Mouse (Mus musculus) left cerebral cortex, adult 18-20 months (tissue): ENCODE results near the gene Nos1ap. TPM values are rescaled to one million over a fixed set of nuclear protein-coding genes. Genes with fewer than 3 reads are reported as not detected.

ENCODE experiments used
- DNase-seq, 2 experiments: peaks; one replicate each; pipeline ENCODE4 v3.0.0; 2021 to 2022; ENCODE audit warnings: low spot score in 2 of 2, mixed read lengths in 1 of 2
- total RNA-seq, 2 experiments: library from RNA; stranded (reverse); gene quantifications; 2 replicates each; pipeline ENCODE4 v1.2.3; 2021

Nos1ap gene
- total RNA-seq, 2 experiments from 2014 or later = 191 to 200 TPM

GRCm38 (mm10) chr1:170373750-170374149 is 215.9 kb downstream of the Nos1ap start:
- DNase-seq = no peak

- DNase-seq = no peak
These were observed 218.4 kb downstream of the Nos1ap start for GRCm38 (mm10) chr1:170371191-170371792.

- no peak for DNase-seq
These were observed 220.8 kb downstream of the Nos1ap start for GRCm38 (mm10) chr1:170368864-170369263.

- no peak for DNase-seq
These were observed 222.5 kb downstream of the Nos1ap start for GRCm38 (mm10) chr1:170366981-170367700.

GRCm38 (mm10) chr1:170363746-170364145 is 225.9 kb downstream of the Nos1ap start:
- DNase-seq = no peak

- no peak for DNase-seq
These were observed 229.3 kb downstream of the Nos1ap start for GRCm38 (mm10) chr1:170360183-170360915.

GRCm38 (mm10) chr1:170353335-170353734 is 236.3 kb downstream of the Nos1ap start:
- DNase-seq = no peak

GRCm38 (mm10) chr1:170351080-170351479 is 238.6 kb downstream of the Nos1ap start:
- DNase-seq = no peak

- no peak for DNase-seq
These were observed 243.4 kb downstream of the Nos1ap start for GRCm38 (mm10) chr1:170346266-170346665.

GRCm38 (mm10) chr1:170343906-170344305 is 245.8 kb downstream of the Nos1ap start:
- no peak for DNase-seq

- DNase-seq = no peak
These were observed 246.6 kb downstream of the Nos1ap start for GRCm38 (mm10) chr1:170343081-170343480.

- DNase-seq = no peak
These were observed 249.7 kb downstream of the Nos1ap start for GRCm38 (mm10) chr1:170339943-170340342.

GRCm38 (mm10) chr1:170332775-170333174 is 256.9 kb downstream of the Nos1ap start:
- no peak for DNase-seq

- DNase-seq = no peak
These were observed 257.7 kb downstream of the Nos1ap start for GRCm38 (mm10) chr1:170331926-170332325.

GRCm38 (mm10) chr1:170325277-170325676 is 264.4 kb downstream of the Nos1ap start:
- no peak for DNase-seq

GRCm38 (mm10) chr1:170324312-170324711 is 265.3 kb downstream of the Nos1ap start:
- no peak for DNase-seq

- DNase-seq = no peak
These were observed 266.7 kb downstream of the Nos1ap start for GRCm38 (mm10) chr1:170323001-170323400.

GRCm38 (mm10) chr1:170322046-170322445 is 267.6 kb downstream of the Nos1ap start:
- no peak for DNase-seq

- DNase-seq = no peak
These were observed 278.2 kb downstream of the Nos1ap start for GRCm38 (mm10) chr1:170311431-170311830.

- no peak for DNase-seq
These were observed 281.2 kb downstream of the Nos1ap start, which contains the start of gene Spata46 for GRCm38 (mm10) chr1:170308503-170308902. Gene Spata46 (plus strand): TSS chr1:170308803.

GRCm38 (mm10) chr1:170306232-170306631 is 283.4 kb downstream of the Nos1ap start, which contains the start of gene Gm7694:
Gene Gm7694 (minus strand): TSS chr1:170306332.
- no peak for DNase-seq

- DNase-seq = no peak
These were observed 284.7 kb downstream of the Nos1ap start for GRCm38 (mm10) chr1:170305002-170305401.
